Mouse (Mus musculus): ENCODE measurements around the gene Ermp1. TPM values are rescaled to one million over a fixed set of nuclear protein-coding genes. Genes with fewer than 3 reads are reported as not detected.

Ermp1 gene
- polyA plus RNA-seq, 1 experiment from 2014 or later, result 11.4 TPM

DNA sequence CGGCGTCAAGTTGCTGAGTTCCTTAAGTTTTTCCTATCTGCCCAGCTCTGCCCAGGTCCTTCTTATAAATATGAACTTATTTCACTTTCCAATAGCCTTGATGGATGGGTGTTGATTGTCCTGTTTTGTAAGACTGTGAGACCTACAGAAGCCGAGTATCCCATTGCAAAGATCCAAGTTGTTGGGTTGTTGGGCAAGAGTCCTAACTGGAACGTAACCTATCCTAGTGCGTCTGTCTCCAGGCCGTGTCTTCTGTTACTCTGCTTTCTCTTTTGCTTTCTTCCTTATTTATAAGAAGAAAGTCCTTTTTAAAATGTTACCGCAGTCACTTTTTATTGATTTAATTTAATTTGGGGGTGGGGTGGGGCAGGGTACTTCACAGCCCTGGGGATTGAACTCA, 26.7 kb upstream of the Ermp1 start:
- Histone ChIP-seq H3K9ac (no peak overlapping the region), H3K36me3 (no peaks in the 10 kb centered on the region), H3K4me3 (no peak overlapping the region), H3K27me3 (no peaks in the 10 kb centered on the region), H3K4me2 (no peak overlapping the region), H3K9me3 (no peaks in the 10 kb centered on the region), H3K4me1 (replicated peaks) (no peaks in the 10 kb centered on the region), H3K27ac (replicated peaks) (no peak overlapping the region)
- ATAC-seq (ENCODE audit: low FRiP score, low read depth), result no peak
- 93% methylated on average over 7 of the region's 7 CpGs for WGBS

DNA sequence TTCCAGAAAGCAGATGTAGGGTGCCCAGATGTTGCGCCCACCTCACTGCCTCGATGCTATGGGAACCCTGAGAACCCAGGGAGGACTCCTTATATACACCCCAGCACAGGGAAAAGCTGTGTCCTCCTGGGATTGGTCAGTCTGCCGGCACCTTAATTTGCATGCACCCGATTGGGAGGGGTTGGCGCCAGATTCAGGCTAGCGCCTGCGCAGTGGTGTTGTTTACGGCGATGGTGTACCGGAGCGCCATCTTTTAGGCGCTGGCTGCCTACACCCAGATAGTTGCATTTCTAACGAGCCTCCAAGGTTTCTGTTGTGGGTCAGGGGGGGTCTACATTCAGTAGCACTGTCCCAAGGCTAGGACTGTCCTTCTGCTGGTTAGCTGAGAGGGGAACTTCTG, 24.4 kb upstream of the Ermp1 start:
- Histone ChIP-seq H3K27me3 (no peaks in the 10 kb centered on the region), H3K9ac (no peak overlapping the region), H3K9me3 (no peaks in the 10 kb centered on the region), H3K4me1 (replicated peaks) (no peaks in the 10 kb centered on the region), H3K4me2 (no peak overlapping the region), H3K36me3 (no peaks in the 10 kb centered on the region), H3K4me3 (no peak overlapping the region), H3K27ac (replicated peaks) (no peak overlapping the region)
- WGBS, result 93% methylated on average over 13 of the region's 13 CpGs
- no peak for ATAC-seq (ENCODE audit: low FRiP score, low read depth)

DNA sequence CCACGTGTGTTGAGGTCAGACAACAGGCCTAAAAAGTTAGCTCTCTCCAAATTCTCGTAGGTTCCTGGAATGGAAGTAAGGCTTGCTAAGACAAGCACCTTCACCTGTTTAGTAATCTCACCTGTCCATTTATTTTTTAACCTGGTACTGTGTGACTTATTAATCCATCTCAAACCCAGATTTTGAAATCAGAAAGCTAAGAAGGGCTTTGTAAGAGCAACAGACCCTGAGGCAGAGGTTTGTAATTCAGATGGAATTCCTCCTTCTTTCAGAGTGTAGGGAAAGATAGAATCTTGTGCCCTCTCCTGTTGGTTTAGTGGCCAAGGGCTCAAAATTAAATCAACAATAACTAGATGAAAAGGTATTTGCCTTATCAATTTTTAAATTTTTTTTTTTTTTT, 22.9 kb upstream of the Ermp1 start:
- no peaks in the 10 kb centered on the region for H3K36me3 ChIP-seq
- no peak for ATAC-seq (ENCODE audit: low FRiP score, low read depth)
- no peaks in the 10 kb centered on the region for H3K4me1 ChIP-seq (replicated peaks)
- no peak overlapping the region for H3K4me2 ChIP-seq
- WGBS, result 88% methylated on average over 2 of the region's 2 CpGs
- no peak overlapping the region for H3K9ac ChIP-seq
- no peaks in the 10 kb centered on the region for H3K27me3 ChIP-seq
- no peak overlapping the region for H3K27ac ChIP-seq (replicated peaks)
- H3K9me3 ChIP-seq, result no peaks in the 10 kb centered on the region
- H3K4me3 ChIP-seq, result no peak overlapping the region

DNA sequence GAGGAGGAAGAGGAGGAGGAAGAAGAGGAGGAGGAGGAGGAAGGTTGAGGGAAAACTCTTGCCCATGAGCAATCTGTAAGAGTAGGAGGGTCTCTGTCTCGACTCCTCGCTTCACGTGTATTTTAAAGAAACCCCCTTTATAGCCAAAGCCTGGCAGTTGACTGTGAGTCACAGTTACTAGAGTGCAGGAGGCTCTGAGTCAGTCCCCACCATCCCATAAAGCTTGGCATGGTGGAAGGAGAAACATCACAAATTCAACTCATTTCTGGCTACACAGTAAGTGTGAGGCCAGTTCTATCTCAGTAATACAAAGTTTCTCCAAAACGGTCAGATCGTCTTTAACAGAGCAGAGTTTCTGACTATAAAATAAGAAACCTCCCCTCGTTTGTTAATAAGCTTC, 22.0 kb upstream of the Ermp1 start:
- Histone ChIP-seq H3K4me1 (replicated peaks) (no peaks in the 10 kb centered on the region), H3K27me3 (no peaks in the 10 kb centered on the region), H3K4me3 (no peak overlapping the region), H3K9me3 (no peaks in the 10 kb centered on the region), H3K9ac (no peak overlapping the region), H3K36me3 (no peaks in the 10 kb centered on the region), H3K27ac (replicated peaks) (no peak overlapping the region), H3K4me2 (no peak overlapping the region)
- no peak for ATAC-seq (ENCODE audit: low FRiP score, low read depth)
- WGBS, result 90% methylated on average over 6 of the region's 6 CpGs

DNA sequence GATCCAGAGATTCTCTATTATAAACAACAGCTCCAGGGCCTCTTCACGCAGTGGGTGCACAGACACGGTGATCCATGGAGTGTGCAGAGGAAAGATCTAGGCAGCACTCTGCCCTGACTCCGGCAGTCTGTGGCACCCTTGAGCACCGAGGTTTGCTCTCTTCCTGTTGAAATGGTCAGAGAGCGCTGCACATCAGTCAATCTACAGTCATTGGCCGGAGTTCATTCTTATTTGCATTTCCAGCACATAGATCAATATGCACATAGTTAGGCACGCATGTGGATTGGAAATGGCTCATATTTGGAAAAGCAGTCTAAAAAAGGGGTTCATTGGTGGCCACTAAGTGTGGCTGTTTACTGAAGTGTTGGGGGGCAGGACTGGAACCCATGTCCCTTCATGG, 19.9 kb upstream of the Ermp1 start:
- Histone ChIP-seq H3K4me1 (replicated peaks) (no peaks in the 10 kb centered on the region), H3K4me3 (no peak overlapping the region), H3K4me2 (no peak overlapping the region), H3K9me3 (no peaks in the 10 kb centered on the region), H3K27ac (replicated peaks) (no peak overlapping the region), H3K9ac (no peak overlapping the region), H3K27me3 (no peaks in the 10 kb centered on the region), H3K36me3 (no peaks in the 10 kb centered on the region)
- WGBS, result 93% methylated on average over 7 of the region's 7 CpGs
- no peak for ATAC-seq (ENCODE audit: low FRiP score, low read depth)

DNA sequence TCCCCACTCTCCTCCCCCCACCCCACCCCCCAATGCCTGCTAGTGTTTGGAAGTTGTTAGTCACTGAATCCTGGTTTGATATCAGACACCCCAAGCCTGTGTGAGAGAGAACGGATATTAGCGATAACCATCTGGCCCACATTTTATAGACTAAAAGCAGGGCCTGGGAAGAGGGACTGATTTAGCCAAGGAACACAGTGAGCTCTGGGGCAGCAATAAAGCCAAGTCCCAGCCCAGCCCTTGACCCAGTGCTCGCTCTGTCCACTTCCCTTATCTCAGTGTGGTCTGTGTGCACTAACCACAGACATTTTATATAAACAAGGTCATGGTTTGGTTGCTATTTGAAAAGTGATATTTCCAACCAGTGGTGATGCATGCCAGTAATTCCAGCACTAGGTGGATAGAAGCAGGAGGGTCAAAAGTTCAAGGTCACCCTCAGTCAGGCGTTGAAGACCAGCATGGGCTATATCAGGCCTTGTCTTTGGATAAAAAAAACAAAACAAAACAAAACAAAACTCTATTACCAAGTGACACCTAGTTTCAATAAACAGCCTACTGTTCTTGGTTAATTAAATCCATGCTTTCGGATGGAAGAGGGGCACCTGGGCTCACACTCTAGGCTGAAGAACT, 18.9 kb upstream of the Ermp1 start:
- no peaks in the 10 kb centered on the region for H3K36me3 ChIP-seq
- H3K27ac ChIP-seq (replicated peaks), result no peak overlapping the region
- no peak overlapping the region for H3K4me2 ChIP-seq
- no peaks in the 10 kb centered on the region for H3K27me3 ChIP-seq
- H3K9me3 ChIP-seq, result no peaks in the 10 kb centered on the region
- WGBS, result 89% methylated on average over 5 of the region's 5 CpGs
- ATAC-seq (ENCODE audit: low FRiP score, low read depth), result no peak
- no peak overlapping the region for H3K4me3 ChIP-seq
- H3K4me1 ChIP-seq (replicated peaks), result no peaks in the 10 kb centered on the region
- no peak overlapping the region for H3K9ac ChIP-seq

DNA sequence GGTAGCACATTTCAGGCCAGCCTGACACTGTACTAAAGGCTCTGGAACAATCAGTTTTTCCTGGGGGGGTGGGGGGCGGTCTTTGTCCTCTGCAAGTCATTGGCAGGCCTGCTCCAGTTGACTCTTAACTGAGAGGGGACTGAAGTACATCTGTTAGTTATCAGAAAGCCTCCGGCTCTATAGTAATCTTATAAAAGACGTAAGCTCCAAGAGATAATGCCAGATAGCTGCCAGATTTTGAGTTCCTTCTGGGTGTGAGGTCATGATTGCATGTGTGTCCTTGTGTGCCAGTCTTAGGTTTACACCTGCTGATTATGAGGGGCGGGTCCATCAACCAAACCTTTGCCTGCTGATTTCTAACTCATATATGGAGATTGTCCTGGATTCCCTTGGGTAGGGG, 17.9 kb upstream of the Ermp1 start:
- H3K9me3 ChIP-seq, result no peaks in the 10 kb centered on the region
- WGBS, result 81% methylated on average over 4 of the region's 4 CpGs
- no peak overlapping the region for H3K4me3 ChIP-seq
- H3K9ac ChIP-seq, result no peak overlapping the region
- no peak overlapping the region for H3K4me2 ChIP-seq
- ATAC-seq (ENCODE audit: low FRiP score, low read depth), result no peak
- H3K27me3 ChIP-seq, result no peaks in the 10 kb centered on the region
- H3K4me1 ChIP-seq (replicated peaks), result no peaks in the 10 kb centered on the region
- no peaks in the 10 kb centered on the region for H3K36me3 ChIP-seq
- no peak overlapping the region for H3K27ac ChIP-seq (replicated peaks)

DNA sequence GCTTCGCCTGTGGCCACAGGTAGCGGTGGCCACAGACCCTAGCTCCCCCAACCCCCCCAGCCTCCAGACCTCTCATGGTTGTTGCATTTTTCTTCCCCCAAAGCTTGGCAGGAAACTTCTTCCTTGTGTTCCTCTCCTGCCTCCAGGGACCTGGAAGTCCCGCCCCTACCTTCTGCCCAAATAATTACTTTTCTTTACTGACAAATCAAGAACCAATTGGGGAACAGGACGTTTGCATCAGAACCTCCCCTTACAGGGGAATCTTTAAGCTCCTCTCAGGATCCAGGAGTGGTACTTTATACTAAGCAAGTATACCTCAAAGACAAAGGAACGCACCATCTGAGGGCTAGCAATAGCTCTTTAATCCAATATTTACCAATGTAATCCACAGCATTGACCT, 16.7 kb upstream of the Ermp1 start:
- Histone ChIP-seq H3K27ac (replicated peaks) (no peak overlapping the region), H3K4me1 (replicated peaks) (no peaks in the 10 kb centered on the region), H3K27me3 (no peaks in the 10 kb centered on the region), H3K9me3 (no peaks in the 10 kb centered on the region), H3K9ac (no peak overlapping the region), H3K4me3 (no peak overlapping the region), H3K36me3 (no peaks in the 10 kb centered on the region), H3K4me2 (no peak overlapping the region)
- WGBS, result 86% methylated on average over 5 of the region's 5 CpGs
- ATAC-seq (ENCODE audit: low FRiP score, low read depth), result no peak

DNA sequence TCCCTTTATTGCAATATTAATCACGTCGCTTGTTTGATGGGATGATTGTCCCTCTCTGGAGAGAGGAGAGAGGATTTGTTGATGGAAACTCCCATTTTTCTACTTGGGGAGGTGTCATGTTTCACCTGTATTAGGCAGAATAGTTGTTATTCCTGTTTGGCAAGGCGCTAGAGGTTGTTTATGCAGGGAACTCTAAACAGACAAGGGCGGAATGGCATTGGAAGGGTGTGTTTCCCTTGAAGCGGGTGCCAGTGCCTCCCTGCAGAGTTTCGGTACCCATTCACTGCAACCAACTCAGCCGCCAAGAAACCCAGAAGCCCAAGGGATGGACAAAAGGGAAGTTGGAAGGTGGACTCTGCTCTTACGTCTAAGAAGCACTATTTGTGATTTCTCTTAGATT, 15.6 kb upstream of the Ermp1 start:
- H3K9me3 ChIP-seq, result no peaks in the 10 kb centered on the region
- no peak overlapping the region for H3K4me2 ChIP-seq
- 77% methylated on average over 8 of the region's 8 CpGs for WGBS
- H3K9ac ChIP-seq, result no peak overlapping the region
- no peak for ATAC-seq (ENCODE audit: low FRiP score, low read depth)
- no peak overlapping the region for H3K4me3 ChIP-seq
- H3K27me3 ChIP-seq, result no peaks in the 10 kb centered on the region
- H3K36me3 ChIP-seq, result no peaks in the 10 kb centered on the region
- H3K27ac ChIP-seq (replicated peaks), result no peak overlapping the region
- no peaks in the 10 kb centered on the region for H3K4me1 ChIP-seq (replicated peaks)

DNA sequence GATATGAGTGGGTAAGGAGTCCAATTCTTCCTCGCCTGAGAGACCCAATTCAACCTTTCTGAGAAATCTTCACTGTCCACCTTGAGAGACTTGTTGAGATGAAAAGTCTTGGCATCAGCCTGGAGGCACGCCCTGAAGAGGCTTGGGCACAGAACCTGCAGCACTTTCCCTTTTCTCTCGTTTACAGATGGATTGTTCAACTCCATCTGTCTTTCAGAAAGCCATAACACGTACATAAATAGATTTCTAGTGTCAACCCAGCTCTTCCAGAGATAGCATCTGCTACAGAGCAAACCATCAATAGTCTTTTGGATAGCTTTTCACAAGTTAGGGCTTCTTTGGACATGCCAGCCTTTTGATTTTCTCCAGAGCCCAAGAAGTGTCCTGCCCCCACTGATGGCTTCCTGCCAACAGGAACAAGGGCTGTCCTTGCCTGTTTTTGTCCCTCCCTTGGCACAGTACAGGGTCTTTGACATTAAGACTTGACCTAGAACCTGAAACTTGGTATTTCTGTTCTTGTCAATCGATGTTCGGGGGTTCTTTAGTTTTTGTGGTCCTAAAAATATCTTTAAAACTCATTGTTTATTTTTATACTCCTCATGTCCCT, 13.9 kb upstream of the Ermp1 start:
- no peak overlapping the region for H3K27ac ChIP-seq (replicated peaks)
- H3K4me1 ChIP-seq (replicated peaks), result no peaks in the 10 kb centered on the region
- no peaks in the 10 kb centered on the region for H3K9me3 ChIP-seq
- no peak for ATAC-seq (ENCODE audit: low FRiP score, low read depth)
- H3K4me2 ChIP-seq, result no peak overlapping the region
- no peaks in the 10 kb centered on the region for H3K36me3 ChIP-seq
- no peaks in the 10 kb centered on the region for H3K27me3 ChIP-seq
- H3K9ac ChIP-seq, result no peak overlapping the region
- 77% methylated on average over 6 of the region's 6 CpGs for WGBS
- H3K4me3 ChIP-seq, result no peak overlapping the region

DNA sequence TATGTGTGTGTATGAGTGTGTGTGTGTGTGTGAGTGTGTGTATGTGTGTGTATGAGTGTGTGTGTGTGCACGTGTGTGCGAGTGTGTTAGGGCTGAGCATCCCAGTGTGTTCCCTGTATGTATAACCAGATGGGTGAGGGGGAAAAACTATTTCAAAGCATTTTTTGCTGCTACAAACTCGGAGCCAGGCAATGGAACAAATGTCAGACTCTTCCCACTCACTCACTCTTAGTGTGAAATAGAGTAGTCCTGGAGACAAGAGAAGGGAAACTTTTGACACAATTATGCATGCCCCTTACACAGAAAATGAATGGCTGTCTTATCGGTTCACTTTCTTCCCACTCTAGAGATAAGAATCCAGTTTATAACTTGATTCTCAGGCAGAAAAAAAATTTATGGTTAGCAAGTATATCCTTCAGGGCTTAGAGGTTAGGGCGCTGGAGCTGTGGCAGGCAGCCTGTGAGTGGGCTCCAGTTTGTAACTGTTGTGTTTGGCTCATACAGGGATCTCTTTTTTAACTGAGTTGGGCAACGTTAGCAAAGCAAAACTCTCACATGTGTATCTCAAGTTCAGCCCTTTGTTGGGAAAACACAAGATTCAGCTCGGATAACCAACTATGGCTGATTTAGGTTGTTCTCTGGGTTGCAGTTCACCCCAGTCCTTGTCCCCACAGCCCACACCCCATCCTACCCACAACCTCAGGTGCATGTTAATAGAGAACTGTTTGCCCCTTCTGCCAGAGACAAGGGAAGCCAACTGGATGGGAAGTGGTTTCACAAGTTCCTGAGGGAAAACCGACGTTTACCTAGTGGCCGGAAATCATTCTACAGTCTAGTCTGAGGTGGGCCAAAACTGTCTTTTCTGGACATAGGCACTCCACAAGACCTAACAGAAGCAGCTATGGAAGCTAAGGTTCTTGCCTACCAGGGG, 12.9 kb upstream of the Ermp1 start:
- Histone ChIP-seq H3K4me3 (no peak overlapping the region), H3K4me2 (no peak overlapping the region), H3K9ac (no peak overlapping the region), H3K4me1 (replicated peaks) (no peaks in the 10 kb centered on the region), H3K27me3 (no peaks in the 10 kb centered on the region), H3K36me3 (no peaks in the 10 kb centered on the region), H3K9me3 (no peaks in the 10 kb centered on the region), H3K27ac (replicated peaks) (no peak overlapping the region)
- ATAC-seq (ENCODE audit: low FRiP score, low read depth), result no peak
- 86% methylated on average over 10 of the region's 10 CpGs for WGBS

DNA sequence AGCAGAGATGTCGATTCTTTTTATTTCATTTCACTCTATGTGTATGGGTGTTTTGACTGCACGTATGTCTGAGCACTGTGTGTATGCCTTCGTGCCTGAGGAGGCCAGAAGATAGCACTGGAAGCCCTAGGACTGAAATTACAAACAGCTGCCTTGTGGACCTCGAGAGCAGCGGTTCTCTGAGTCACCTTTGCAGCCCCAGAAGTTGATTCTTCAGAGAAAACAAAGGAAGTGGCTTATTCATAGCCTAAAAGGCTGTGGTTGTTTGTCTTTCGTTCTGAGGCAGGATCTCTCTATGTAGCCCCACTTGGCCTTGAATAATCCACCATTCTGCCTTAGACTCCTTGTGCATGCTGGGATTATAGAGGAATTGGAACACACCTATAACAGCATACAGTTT, 11.5 kb upstream of the Ermp1 start:
- H3K9me3 ChIP-seq, result no peaks in the 10 kb centered on the region
- H3K4me3 ChIP-seq, result no peak overlapping the region
- H3K36me3 ChIP-seq, result no peaks in the 10 kb centered on the region
- H3K27ac ChIP-seq (replicated peaks), result no peak overlapping the region
- no peak overlapping the region for H3K4me2 ChIP-seq
- no peaks in the 10 kb centered on the region for H3K27me3 ChIP-seq
- 61% methylated on average over 6 of the region's 6 CpGs for WGBS
- ATAC-seq (ENCODE audit: low FRiP score, low read depth), result no peak
- no peak overlapping the region for H3K9ac ChIP-seq
- no peaks in the 10 kb centered on the region for H3K4me1 ChIP-seq (replicated peaks)
